Mouse (Mus musculus) testis, adult 10 weeks (tissue): ENCODE results near the gene Cdk15. TPM values are rescaled to one million over a fixed set of nuclear protein-coding genes. Genes with fewer than 3 reads are reported as not detected.

Experiments used
- polyA plus RNA-seq: library from polyadenylated mRNA; stranded (reverse); fragments of 350-450 nt; fragmentation: Illumina TruSeq; extraction: RNeasy Lipid Tissue Mini Kit (QIAGEN cat#74804); gene quantifications from one replicate; pipeline ENCODE4 v1.2.3, GENCODE M21; 2014; ENCODE audit warnings: low read depth, low replicate concordance

Gene Cdk15
- polyA plus RNA-seq: 1.4 TPM

GRCm38 (mm10) chr1:59256751-59257231 lies at the start of gene Cdk15:
Cdk15 (plus strand) TSS chr1:59256906.

GRCm38 (mm10) chr1:59236856-59237441 lies 19.8 kb upstream of the Cdk15 start, which contains the start of gene Als2:
Als2 (minus strand) TSS chr1:59237231.

Other genes starting within 250 kb of the Cdk15 start
- gene C2cd6, start 162.0 kb upstream of the Cdk15 start, polyA plus RNA-seq: 654 TPM
- 41.3 TPM for gene Tmem237, start 136.5 kb upstream of the Cdk15 start, polyA plus RNA-seq
- gene Mpp4, start 93.5 kb upstream of the Cdk15 start, polyA plus RNA-seq: 1.3 TPM
- gene Als2, start 19.7 kb upstream of the Cdk15 start, polyA plus RNA-seq: 11.2 TPM
- 2.3 TPM for gene Fzd7, start 225.5 kb downstream of the Cdk15 start, polyA plus RNA-seq